Mouse (Mus musculus) G1E (cell line): ENCODE measurements around the gene Cyp2s1.

ENCODE experiments used
- CTCF ChIP-seq: IDR thresholded peaks from 2 replicates; pipeline ENCODE4 v1.5.1; 2012; ENCODE audit warnings: low read depth, low read length, inconsistent platforms, mixed read lengths
- GATA1 ChIP-seq: IDR thresholded peaks from 2 replicates; pipeline ENCODE4 v1.6.1; 2012; ENCODE audit warnings: borderline replicate concordance, low read length, inconsistent platforms, mixed read lengths
- POLR2AphosphoS5 ChIP-seq: IDR thresholded peaks from 2 replicates; pipeline ENCODE4 v1.6.1; 2012; ENCODE audit warnings: low read depth, low read length, inconsistent platforms; ENCODE audit not compliant: insufficient replicate concordance
- TAL1 ChIP-seq: conservative IDR thresholded peaks from 2 replicates; pipeline ENCODE4 v1.6.1; 2012; ENCODE audit warnings: low read depth, low read length, inconsistent platforms, mixed read lengths

GRCm38 (mm10) chr7:25764221-25764620 is 52.5 kb downstream of the Cyp2s1 start:
- TF ChIP-seq CTCF: no peak
- TF ChIP-seq GATA1: no peak
- TF ChIP-seq POLR2AphosphoS5: no peak
- no peak for TF ChIP-seq TAL1
